Mouse (Mus musculus): ENCODE measurements at regions not wholly inside any gene's neighbourhood (a gene's known extent, or its start where the extent isn't known, plus 50 kb on each side); places are given as distances from the start of the nearest gene placed in this dataset.
"Not testable (repeated sequence)": the region's sequence is repeated elsewhere in the genome, so short reads cannot be mapped to it uniquely, and the experiment has no call there.

DNA sequence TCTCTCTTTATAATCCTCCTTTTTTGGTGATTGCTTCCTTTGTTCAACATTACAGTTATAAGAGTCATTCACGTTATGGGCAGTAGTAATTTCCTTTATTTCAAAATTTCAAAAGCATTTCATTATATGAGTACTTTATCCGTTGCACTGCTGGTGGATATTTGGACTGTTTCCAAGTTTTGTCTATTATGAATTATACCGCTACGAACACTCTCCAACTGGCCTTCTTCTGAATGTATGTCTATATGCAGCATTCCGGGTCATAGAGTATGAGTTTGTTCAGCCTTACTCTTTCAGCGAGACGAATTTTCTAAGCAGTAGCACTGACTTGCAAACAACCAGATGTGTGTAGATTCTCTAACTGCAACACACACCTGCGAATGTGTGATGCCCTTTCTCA lies 57.8 kb downstream of the Dusp6 start:
- Histone ChIP-seq H3K36me3 (ENCODE audit: control insufficient read depth, insufficient read depth, low read length) (no peaks in the 10 kb centered on the region), H3K27me3 (ENCODE audit: control insufficient read depth, insufficient read depth, low read depth, low read length) (no peaks in the 10 kb centered on the region), H3K4me3 (ENCODE audit: low read length) (no peak overlapping the region), H3K27ac (ENCODE audit: low read length) (no peak overlapping the region), H3K9me3 (ENCODE audit: control insufficient read depth, low read length) (no peaks in the 10 kb centered on the region), H3K4me2 (ENCODE audit: low read depth, low read length) (no peak overlapping the region), H3K4me1 (replicated peaks; ENCODE audit: control insufficient read depth, insufficient read depth, low read length) (peaks cover 3% of the 10 kb centered on the region; the same call in 1 of the 2 replicates), H3K9ac (ENCODE audit: low read length) (no peak overlapping the region)
- ATAC-seq (ENCODE audit: low read depth), result peak; percentile 70
- WGBS, result 24% methylated on average over 8 of the region's 8 CpGs

GRCm38 (mm10) chr10:99323358-99323757 lies 60.3 kb downstream of the Dusp6 start:
- H3K4me2 ChIP-seq (ENCODE audit: low read depth, low read length), result no peak overlapping the region
- H3K27ac ChIP-seq (ENCODE audit: low read length), result no peak overlapping the region
- ATAC-seq (ENCODE audit: low read depth), result no peak
- WGBS, result 83% methylated on average over 8 of the region's 8 CpGs
- no peaks in the 10 kb centered on the region for H3K36me3 ChIP-seq (ENCODE audit: control insufficient read depth, insufficient read depth, low read length)
- H3K4me3 ChIP-seq (ENCODE audit: low read length), result no peak overlapping the region
- no peaks in the 10 kb centered on the region for H3K27me3 ChIP-seq (ENCODE audit: control insufficient read depth, insufficient read depth, low read depth, low read length)
- H3K9me3 ChIP-seq (ENCODE audit: control insufficient read depth, low read length), result no peaks in the 10 kb centered on the region
- H3K4me1 ChIP-seq (replicated peaks; ENCODE audit: control insufficient read depth, insufficient read depth, low read length), result peaks cover 3% of the 10 kb centered on the region; the same call in 1 of the 2 replicates
- no peak overlapping the region for H3K9ac ChIP-seq (ENCODE audit: low read length)

GRCm38 (mm10) chr10:99327501-99327900 lies 64.5 kb downstream of the Dusp6 start:
- no peaks in the 10 kb centered on the region for H3K36me3 ChIP-seq (ENCODE audit: control insufficient read depth, insufficient read depth, low read length)
- 82% methylated on average over 2 of the region's 2 CpGs for whole genome bisulfite sequencing
- no peak overlapping the region for H3K4me3 ChIP-seq (ENCODE audit: low read length)
- H3K9me3 ChIP-seq (ENCODE audit: control insufficient read depth, low read length), result no peaks in the 10 kb centered on the region; the same call in 1 of the 2 replicates
- no peaks in the 10 kb centered on the region for H3K4me1 ChIP-seq (replicated peaks; ENCODE audit: control insufficient read depth, insufficient read depth, low read length)
- H3K4me2 ChIP-seq (ENCODE audit: low read depth, low read length), result no peak overlapping the region
- no peak for ATAC-seq (ENCODE audit: low read depth)
- H3K27me3 ChIP-seq (ENCODE audit: control insufficient read depth, insufficient read depth, low read depth, low read length), result no peaks in the 10 kb centered on the region
- no peak overlapping the region for H3K9ac ChIP-seq (ENCODE audit: low read length)
- no peak overlapping the region for H3K27ac ChIP-seq (ENCODE audit: low read length)

- no peak for ATAC-seq (ENCODE audit: low read depth)
- Histone ChIP-seq H3K36me3 (ENCODE audit: control insufficient read depth, insufficient read depth, low read length) (no peaks in the 10 kb centered on the region), H3K4me3 (ENCODE audit: low read length) (no peak overlapping the region), H3K9ac (ENCODE audit: low read length) (no peak overlapping the region), H3K4me2 (ENCODE audit: low read depth, low read length) (no peak overlapping the region), H3K9me3 (ENCODE audit: control insufficient read depth, low read length) (no peaks in the 10 kb centered on the region; the same call in 1 of the 2 replicates), H3K27me3 (ENCODE audit: control insufficient read depth, insufficient read depth, low read depth, low read length) (no peaks in the 10 kb centered on the region), H3K27ac (ENCODE audit: low read length) (no peak overlapping the region), H3K4me1 (replicated peaks; ENCODE audit: control insufficient read depth, insufficient read depth, low read length) (no peaks in the 10 kb centered on the region)
- 90% methylated on average over 8 of the region's 8 CpGs for WGBS
Observed at GRCm38 (mm10) chr10:99328568-99328967, 65.5 kb downstream of the Dusp6 start.

- H3K4me3 ChIP-seq (ENCODE audit: low read length), result no peak overlapping the region
- no peaks in the 10 kb centered on the region for H3K27me3 ChIP-seq (ENCODE audit: control insufficient read depth, insufficient read depth, low read depth, low read length)
- WGBS, result 91% methylated on average over 6 of the region's 6 CpGs
- ATAC-seq (ENCODE audit: low read depth), result no peak
- H3K27ac ChIP-seq (ENCODE audit: low read length), result no peak overlapping the region
- H3K9me3 ChIP-seq (ENCODE audit: control insufficient read depth, low read length), result no peaks in the 10 kb centered on the region; the same call in 1 of the 2 replicates
- no peak overlapping the region for H3K4me2 ChIP-seq (ENCODE audit: low read depth, low read length)
- no peaks in the 10 kb centered on the region for H3K36me3 ChIP-seq (ENCODE audit: control insufficient read depth, insufficient read depth, low read length)
- no peaks in the 10 kb centered on the region for H3K4me1 ChIP-seq (replicated peaks; ENCODE audit: control insufficient read depth, insufficient read depth, low read length)
- H3K9ac ChIP-seq (ENCODE audit: low read length), result no peak overlapping the region
Observed at GRCm38 (mm10) chr10:99329469-99329868, 66.4 kb downstream of the Dusp6 start.

DNA sequence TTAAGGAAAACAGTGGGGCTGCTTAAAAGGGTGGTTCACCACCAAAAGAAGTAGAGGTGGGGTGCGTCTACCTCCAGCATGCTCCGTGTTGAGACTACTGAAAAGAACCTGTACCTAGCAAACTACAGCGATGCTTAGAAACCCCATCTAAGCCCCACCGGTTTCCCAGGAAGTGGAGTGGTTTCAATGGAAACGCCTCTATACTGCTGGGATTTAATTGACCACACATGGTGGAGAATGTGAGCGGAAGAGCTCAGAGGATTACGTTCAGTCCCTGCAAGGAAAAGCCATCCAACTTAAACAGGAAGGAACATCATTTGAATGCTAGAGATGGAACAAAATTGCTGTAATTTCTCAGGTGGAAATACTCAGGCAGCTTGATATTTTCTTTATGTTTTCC lies 67.5 kb downstream of the Dusp6 start:
- Histone ChIP-seq H3K36me3 (ENCODE audit: control insufficient read depth, insufficient read depth, low read length) (no peaks in the 10 kb centered on the region), H3K9ac (ENCODE audit: low read length) (no peak overlapping the region), H3K27ac (ENCODE audit: low read length) (no peak overlapping the region), H3K9me3 (ENCODE audit: control insufficient read depth, low read length) (no peaks in the 10 kb centered on the region; the same call in 1 of the 2 replicates), H3K4me3 (ENCODE audit: low read length) (no peak overlapping the region), H3K27me3 (ENCODE audit: control insufficient read depth, insufficient read depth, low read depth, low read length) (no peaks in the 10 kb centered on the region), H3K4me1 (replicated peaks; ENCODE audit: control insufficient read depth, insufficient read depth, low read length) (no peaks in the 10 kb centered on the region), H3K4me2 (ENCODE audit: low read depth, low read length) (no peak overlapping the region)
- ATAC-seq (ENCODE audit: low read depth), result no peak
- WGBS, result 55% methylated on average over 7 of the region's 7 CpGs

GRCm38 (mm10) chr10:99331876-99332275 lies 68.8 kb downstream of the Dusp6 start:
- Histone ChIP-seq H3K9ac (ENCODE audit: low read length) (no peak overlapping the region), H3K9me3 (ENCODE audit: control insufficient read depth, low read length) (no peaks in the 10 kb centered on the region; the same call in 1 of the 2 replicates), H3K27me3 (ENCODE audit: control insufficient read depth, insufficient read depth, low read depth, low read length) (no peaks in the 10 kb centered on the region), H3K4me3 (ENCODE audit: low read length) (no peak overlapping the region), H3K4me1 (replicated peaks; ENCODE audit: control insufficient read depth, insufficient read depth, low read length) (no peaks in the 10 kb centered on the region), H3K36me3 (ENCODE audit: control insufficient read depth, insufficient read depth, low read length) (no peaks in the 10 kb centered on the region), H3K27ac (ENCODE audit: low read length) (no peak overlapping the region), H3K4me2 (ENCODE audit: low read depth, low read length) (no peak overlapping the region)
- WGBS, result 81% methylated on average over 12 of the region's 12 CpGs
- ATAC-seq (ENCODE audit: low read depth), result no peak

DNA sequence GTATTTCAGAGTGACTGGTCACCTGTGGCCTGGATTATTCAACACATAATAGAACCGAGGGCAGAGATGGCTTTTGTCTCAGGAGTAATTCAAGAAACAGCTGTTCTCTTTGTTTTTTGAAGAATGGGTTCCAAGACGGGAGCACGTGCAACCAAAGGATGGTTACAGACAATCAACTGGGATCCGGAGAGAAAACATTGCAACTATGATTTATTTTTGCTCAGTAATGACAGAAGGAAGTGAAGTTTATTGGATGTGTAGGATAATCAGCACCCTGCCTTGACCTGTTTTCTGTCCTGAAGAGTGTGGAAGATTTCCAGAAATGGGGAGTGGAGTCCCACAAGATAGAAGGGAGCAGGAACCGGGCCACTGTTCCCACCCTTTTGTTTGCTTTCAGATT lies 70.8 kb downstream of the Dusp6 start:
- no peaks in the 10 kb centered on the region for H3K36me3 ChIP-seq (ENCODE audit: control insufficient read depth, insufficient read depth, low read length)
- no peak for ATAC-seq (ENCODE audit: low read depth)
- no peaks in the 10 kb centered on the region for H3K4me1 ChIP-seq (replicated peaks; ENCODE audit: control insufficient read depth, insufficient read depth, low read length)
- no peak overlapping the region for H3K4me2 ChIP-seq (ENCODE audit: low read depth, low read length)
- no peak overlapping the region for H3K4me3 ChIP-seq (ENCODE audit: low read length)
- no peak overlapping the region for H3K9ac ChIP-seq (ENCODE audit: low read length)
- H3K27me3 ChIP-seq (ENCODE audit: control insufficient read depth, insufficient read depth, low read depth, low read length), result no peaks in the 10 kb centered on the region
- WGBS, result 66% methylated on average over 5 of the region's 5 CpGs
- H3K9me3 ChIP-seq (ENCODE audit: control insufficient read depth, low read length), result peaks cover 2% of the 10 kb centered on the region; the same call in 1 of the 2 replicates
- H3K27ac ChIP-seq (ENCODE audit: low read length), result peak overlapping the region; percentile 12; the same call in 1 of the 2 replicates

DNA sequence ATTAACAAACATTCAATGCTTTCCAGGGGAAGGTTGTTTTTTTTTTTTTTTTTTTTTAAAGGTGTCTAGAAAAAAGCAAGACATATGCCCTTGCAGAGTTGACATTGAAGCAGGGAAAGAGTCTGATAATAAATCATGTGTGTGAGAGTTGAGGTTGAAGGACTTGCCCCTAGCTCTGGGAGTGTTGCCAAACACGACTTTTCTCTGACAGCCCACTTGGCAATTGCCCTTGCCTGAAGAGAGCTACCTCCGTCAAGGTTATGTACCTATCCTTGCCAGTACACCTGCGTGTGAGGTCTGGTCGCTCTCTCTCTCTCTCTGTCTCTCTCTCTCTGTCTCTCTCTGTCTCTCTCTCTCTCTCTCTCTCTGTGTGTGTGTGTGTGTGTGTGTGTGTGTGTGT lies 73.1 kb downstream of the Dusp6 start:
- Histone ChIP-seq H3K4me1 (replicated peaks; ENCODE audit: control insufficient read depth, insufficient read depth, low read length) (no peaks in the 10 kb centered on the region), H3K4me2 (ENCODE audit: low read depth, low read length) (no peak overlapping the region), H3K9me3 (ENCODE audit: control insufficient read depth, low read length) (peaks cover 2% of the 10 kb centered on the region; the same call in 1 of the 2 replicates), H3K9ac (ENCODE audit: low read length) (no peak overlapping the region), H3K27ac (ENCODE audit: low read length) (no peak overlapping the region), H3K4me3 (ENCODE audit: low read length) (no peak overlapping the region), H3K36me3 (ENCODE audit: control insufficient read depth, insufficient read depth, low read length) (no peaks in the 10 kb centered on the region), H3K27me3 (ENCODE audit: control insufficient read depth, insufficient read depth, low read depth, low read length) (no peaks in the 10 kb centered on the region)
- no peak for ATAC-seq (ENCODE audit: low read depth)
- 56% methylated on average over 4 of the region's 4 CpGs for WGBS

GRCm38 (mm10) chr10:99338790-99339189 lies 75.8 kb downstream of the Dusp6 start:
- H3K4me1 ChIP-seq (replicated peaks; ENCODE audit: control insufficient read depth, insufficient read depth, low read length); H3K4me3 ChIP-seq (ENCODE audit: low read length); H3K27me3 ChIP-seq (ENCODE audit: control insufficient read depth, insufficient read depth, low read depth, low read length); H3K9ac ChIP-seq (ENCODE audit: low read length); H3K36me3 ChIP-seq (ENCODE audit: control insufficient read depth, insufficient read depth, low read length); H3K27ac ChIP-seq (ENCODE audit: low read length); H3K9me3 ChIP-seq (ENCODE audit: control insufficient read depth, low read length); H3K4me2 ChIP-seq (ENCODE audit: low read depth, low read length); ATAC-seq (ENCODE audit: low read depth): not testable (repeated sequence)
- 91% methylated on average over 7 of the region's 11 CpGs for WGBS

Data from lung, embryonic 16.5 days (tissue).